Mouse (Mus musculus) ES-E14 (cell line): Measurements from ENCODE around the gene Rad51b.

ENCODE experiments used
- HCFC1 ChIP-seq: IDR thresholded peaks from 2 replicates; pipeline ENCODE4 v1.6.1; 2012; ENCODE audit warnings: low read length, inconsistent platforms, borderline replicate concordance; ENCODE audit not compliant: insufficient read depth
- MAFK ChIP-seq: IDR thresholded peaks from 2 replicates; pipeline ENCODE4 v1.6.1; 2014; ENCODE audit warnings: mild to moderate bottlenecking, low read depth, low read length, inconsistent platforms; ENCODE audit not compliant: insufficient read depth
- ZC3H11A ChIP-seq: IDR thresholded peaks from 2 replicates; pipeline ENCODE4 v1.6.1; 2012; ENCODE audit warnings: low read depth, mild to moderate bottlenecking, inconsistent platforms, low read length, borderline replicate concordance
- ZNF384 ChIP-seq: IDR thresholded peaks from 2 replicates; pipeline ENCODE4 v1.6.1; 2012; ENCODE audit warnings: low read depth, low read length, inconsistent platforms

GRCm38 (mm10) chr12:79724875-79725274, 427.8 kb downstream of the Rad51b start:
- TF ChIP-seq ZNF384 = no peak
- no peak for TF ChIP-seq MAFK
- TF ChIP-seq ZC3H11A = no peak
- TF ChIP-seq HCFC1 = no peak
